Mouse (Mus musculus) central nervous system, embryonic 11.5 days (tissue): ENCODE results near the gene Cntd1. TPM values are rescaled to one million over a fixed set of nuclear protein-coding genes. Genes with fewer than 3 reads are reported as not detected.

Experiments used
- polyA plus RNA-seq: library from polyadenylated mRNA; depleted of rRNA; stranded (reverse); fragments of >200 nt; gene quantifications from 2 replicates; pipeline ENCODE4 v1.2.3, GENCODE M21; 2012; rRNA removed

The Cntd1 gene
- 1.1 and 1.8 TPM in 2 replicates for polyA plus RNA-seq

DNA sequence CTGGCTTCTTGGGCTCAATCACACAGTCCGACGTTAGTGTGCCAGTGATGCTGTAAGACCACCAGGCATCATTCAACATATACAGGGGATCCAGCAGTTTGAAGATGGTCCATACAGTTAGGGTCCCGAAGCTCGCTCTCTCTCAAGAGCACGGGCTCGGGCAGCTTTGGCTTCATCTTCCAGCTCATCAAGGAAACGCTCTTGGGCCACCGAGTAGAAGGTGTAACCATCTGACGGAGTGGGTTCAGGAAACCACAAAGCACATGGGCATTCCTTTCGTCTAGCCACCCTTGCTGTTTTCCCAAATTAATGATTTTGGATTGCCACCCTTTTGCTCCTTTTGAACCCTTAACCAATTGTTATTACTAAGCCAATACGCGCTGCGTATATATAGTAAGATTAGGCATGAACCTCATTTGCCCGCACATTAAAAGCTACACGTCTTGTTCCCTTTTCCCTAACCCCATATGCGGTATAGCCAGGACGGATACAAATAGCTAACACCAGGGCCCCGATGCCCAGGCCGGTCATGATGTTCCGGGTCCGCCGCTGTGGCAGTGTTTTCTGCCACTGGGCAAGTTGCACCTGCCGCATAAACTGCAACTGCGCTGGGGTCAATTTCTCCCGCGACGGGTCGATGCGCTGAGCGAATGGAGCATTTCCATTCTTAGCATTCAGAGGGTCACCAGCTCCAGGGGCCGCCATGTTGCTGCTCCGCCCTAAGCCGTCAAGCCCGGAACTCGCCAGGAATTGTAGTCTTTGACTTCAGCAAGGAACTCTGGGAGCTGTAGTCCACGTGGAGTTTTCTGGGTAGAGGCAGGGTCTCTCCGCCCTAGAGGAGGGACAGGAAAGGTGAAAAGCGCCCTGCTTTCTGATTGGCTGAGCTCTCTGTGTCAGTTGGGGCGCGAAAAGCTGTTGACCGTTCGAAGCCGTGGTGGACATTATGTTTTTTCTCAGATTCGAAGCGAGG lies at the start of gene Cntd1, which contains the start of gene Coa3:
Gene Cntd1, plus strand, starts transcription at position 790 of the 970 bp plus-strand sequence.
Gene Coa3, minus strand, starts transcription at position 892 of the 970 bp plus-strand sequence.

DNA sequence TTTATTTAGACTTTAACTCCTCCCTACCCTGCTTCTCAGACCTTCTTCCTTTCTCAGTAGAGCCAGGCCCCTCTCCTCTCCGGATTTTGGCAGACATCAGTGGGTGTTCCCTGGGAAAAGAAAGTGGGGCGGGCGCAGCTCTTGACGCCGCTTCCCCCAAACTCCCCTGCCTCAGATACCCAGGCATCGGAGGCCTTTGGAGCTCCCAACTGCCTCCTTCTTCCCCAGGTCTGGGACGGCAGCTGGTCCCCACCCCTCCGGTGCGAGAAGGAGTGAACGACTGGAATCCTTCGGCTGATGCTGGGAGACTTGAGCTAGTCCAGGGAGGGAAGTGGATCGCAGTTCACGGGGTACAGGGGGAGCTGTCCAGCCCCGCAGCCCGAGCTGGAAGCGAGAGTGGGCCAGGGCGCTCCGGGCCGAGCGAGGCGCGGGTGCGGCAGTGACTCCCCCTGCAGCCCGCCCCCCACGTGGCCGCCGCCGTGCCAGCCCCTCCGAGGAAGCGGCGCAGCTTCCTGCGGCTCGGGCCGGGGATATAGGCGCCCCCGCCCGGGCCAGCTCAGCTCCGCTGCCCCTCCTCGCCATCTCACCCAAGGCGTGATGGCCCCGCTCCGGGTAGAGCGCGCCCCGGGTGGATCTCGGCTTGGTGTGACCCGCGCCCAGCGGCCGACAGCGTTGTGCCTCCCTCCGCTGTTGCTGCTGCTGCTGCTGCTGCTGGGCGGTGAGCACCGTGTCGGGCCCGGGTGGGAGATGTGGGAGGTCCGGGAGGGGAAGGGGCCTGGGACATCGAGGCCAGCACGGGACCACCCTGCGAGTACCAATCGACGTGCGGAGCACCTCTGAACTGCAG lies 32.7 kb upstream of the Cntd1 start, which contains the start of gene Ramp2:
Gene Ramp2, plus strand, starts transcription at position 174 of the 847 bp plus-strand sequence.

DNA sequence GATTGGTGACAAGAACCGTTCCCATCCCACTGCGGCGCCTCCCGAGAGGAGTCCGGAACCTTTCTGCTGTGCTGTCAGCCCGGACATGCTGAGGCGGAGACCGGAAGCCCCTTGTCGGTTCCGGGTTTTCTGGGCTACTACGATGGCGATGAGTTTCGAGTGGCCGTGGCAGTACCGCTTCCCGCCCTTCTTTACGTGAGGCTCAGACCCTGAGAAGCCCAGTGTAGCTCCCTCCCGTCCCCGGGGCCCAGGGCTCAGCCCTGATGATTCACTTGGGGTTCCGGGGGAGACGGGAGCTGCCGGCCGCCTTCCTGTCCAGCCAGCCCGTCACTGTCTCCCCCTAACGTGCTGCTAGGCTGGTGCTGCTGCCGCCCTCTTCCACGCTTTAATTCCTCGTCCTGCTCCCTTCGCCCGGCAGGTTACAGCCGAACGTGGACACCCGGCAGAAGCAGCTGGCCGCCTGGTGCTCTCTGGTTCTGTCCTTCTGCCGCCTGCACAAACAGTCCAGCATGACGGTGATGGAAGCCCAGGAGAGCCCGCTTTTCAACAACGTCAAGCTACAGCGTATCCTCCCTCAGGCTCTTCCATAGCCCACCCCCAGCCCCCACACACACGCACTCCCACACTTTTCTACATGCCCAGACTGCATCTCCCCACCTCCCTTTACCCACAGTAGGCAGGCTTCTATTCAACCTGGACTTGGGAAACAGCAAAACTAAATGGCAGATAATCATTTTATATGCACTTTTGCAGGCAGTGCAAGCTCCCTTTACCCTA lies 25.0 kb upstream of the Cntd1 start, which contains the start of gene Vps25:
Gene Vps25, plus strand, starts transcription at position 95 of the 777 bp plus-strand sequence.

DNA sequence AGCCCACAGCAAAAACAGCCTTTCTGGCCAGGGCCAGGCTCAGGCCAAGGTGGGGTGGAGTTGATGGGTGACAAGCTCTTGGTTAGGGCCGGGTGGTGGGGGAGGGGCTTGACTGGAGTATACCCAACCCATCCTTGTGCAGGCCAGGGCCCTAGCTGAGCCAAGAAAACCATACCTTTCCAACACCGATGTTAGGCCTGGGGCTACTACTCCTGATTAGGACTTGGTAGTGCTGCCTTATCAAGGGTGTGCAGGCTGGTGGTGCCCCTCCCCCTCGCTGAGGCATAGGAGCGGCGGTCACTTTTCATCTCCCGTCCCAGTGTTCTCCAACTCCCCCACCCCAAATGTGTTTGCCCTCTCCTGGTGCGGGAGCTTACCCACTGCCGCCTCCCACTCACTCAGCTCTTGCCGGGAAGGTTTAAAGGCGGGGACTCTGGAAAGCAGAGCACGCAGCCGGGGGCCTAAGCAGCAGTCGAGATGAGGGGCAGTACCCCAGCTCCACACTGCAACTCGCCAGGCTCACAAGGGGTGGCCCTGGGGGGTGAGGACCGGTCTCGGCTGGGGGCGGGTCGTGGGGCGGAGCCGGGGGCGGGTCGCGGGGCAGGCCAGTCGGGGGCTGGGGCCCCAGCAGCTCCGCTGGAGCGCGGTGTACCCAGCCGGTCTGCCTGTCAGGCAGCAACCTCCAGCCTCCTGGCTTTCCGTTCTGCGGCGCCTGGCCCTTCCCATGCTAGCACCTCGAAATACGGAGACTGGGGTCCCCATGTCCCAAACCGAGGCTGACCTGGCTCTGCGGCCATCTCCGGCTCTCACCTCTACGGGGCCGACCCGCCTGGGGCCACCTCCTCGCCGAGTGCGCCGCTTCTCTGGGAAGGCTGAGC lies 18.6 kb upstream of the Cntd1 start, which contains the start of gene Wnk4:
Gene Wnk4, plus strand, starts transcription at position 620 of the 878 bp plus-strand sequence.

DNA sequence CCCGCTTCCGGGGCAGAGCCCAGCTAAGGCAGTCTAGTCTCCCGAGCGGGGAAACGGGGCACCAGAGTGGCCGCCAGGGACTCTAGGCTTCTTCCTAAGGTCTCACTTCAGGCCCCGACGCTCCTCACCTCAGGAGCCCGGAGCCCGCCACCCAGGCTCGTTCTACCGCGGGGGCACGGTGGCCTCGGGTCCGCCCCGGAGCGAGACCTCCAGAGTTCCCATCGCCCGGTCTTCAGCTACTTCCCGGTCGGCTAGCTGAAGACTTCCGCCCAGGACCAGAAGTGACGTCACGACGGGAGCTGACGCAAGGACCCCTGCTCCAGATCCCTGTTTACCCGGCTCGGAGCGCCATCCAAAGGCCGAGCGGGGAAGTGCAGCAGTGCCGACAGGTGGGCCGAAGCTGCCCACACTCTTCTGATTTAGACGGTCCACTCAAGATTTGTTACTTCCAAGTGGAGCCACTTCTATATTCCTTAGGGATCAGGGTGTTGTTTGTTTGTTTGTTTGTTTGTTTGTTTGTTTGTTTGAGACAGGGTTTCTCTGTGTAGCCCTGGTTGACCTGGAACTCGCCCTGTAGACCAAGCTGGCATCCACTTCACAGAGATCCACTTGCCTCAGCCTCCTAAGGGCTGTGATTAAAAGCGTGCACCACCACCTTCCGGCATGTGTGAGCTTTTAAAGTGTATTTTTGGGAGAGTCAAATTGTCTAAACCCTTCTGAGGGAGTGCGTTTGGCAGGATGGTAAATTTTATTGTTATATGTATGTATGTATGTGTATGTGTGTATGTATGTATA lies 23.4 kb downstream of the Cntd1 start, which contains the start of gene Becn1:
Gene Becn1, minus strand, starts transcription at position 283 of the 795 bp plus-strand sequence.

DNA sequence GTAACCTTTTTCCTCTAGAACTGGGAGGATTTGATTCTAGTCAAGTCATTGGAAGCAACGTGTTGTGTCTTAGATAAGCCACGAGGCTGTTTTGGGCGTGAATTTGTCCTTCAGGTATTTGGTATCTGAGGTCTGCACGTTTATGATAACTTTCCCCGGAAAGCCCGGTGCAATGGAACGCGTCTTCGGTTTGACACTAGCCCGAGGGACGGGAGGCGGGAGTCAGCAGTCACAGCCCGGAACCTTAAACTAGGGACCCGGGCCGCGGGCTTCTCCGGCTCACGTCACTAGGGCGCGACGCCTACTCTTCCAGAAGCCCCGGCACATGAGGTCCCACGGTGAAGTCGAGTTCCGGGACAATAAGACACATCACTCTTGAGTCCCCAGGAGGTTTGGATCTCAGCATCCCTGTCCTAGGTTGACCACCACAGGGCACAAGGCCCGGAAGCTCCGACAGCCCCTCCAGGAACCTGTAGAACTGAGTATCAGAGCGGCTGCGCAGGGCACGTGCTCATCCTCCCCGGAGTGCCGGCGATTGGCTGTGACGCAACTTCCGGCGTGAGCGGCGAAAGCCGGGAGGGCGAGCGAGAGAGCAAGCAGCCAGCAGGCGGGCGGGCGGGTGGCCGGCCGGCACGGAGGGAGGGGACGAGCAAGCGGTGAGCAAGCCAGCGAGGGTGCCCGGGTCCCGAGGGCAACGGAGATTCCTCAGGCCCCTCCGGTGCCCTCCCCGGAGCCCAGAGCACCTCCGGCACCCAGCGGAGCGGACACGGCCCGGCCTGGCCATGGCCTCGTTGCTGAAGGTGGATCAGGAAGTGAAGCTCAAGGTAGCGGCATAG lies 37.1 kb downstream of the Cntd1 start, which contains the start of gene Psme3:
Gene Psme3, plus strand, starts transcription at position 549 of the 836 bp plus-strand sequence.

DNA sequence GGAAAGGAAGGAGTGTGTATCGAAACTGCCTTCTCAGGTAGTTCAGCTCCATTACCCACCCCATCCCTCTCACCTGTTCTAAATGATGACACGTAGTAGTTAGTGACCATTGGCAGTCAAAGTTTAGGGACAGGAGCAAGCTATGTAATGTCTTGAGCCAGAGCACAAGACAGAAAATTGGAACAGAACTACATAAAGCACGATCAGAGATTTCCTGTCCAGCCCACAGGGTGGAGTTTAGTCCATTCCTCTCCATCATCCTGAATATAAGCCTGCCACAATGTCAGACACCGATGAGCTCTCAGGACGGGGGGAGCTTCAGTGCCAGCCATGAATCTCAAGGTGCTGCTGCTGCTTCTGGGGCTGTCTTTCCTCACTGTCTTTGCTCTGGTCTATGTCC lies 46.0 kb downstream of the Cntd1 start, which contains the start of gene Aoc2:
Gene Aoc2, plus strand, starts transcription at position 301 of the 400 bp plus-strand sequence.

DNA sequence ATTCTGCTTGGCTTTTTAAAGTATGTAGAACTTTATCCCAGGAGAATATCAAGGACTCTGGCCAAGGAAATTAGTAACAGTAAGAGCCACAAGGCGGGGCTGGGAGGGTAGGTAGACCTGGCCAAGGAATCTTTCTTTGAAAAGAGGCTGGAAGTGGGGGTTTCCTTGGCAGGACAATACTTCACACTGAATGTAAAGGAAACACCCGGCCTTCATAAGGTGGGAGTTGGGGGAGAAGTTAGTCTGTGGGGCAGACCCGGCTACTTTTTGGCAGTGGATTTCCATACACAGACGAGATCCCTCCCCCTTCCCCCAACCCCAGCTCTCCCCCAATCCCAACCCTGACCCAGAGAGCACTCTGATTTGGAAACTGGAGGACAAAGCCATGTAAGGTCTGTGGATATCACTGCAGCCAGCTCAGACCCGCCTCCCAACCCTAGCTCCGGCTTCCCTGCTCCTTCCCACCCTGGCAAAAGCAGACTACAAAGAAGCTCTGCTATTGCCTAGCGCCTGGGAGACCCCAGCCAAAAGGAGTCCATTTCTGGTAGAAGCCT lies 51.6 kb downstream of the Cntd1 start, which contains the start of gene Aoc3:
Gene Aoc3, plus strand, starts transcription at position 235 of the 554 bp plus-strand sequence.

Other genes starting within 250 kb of the Cntd1 start
- gene Naglu, start 209.0 kb upstream of the Cntd1 start, polyA plus RNA-seq: 6.2 and 7.2 TPM in 2 replicates
- 0.30 and 0.55 TPM in 2 replicates for gene Hsd17b1, start 200.6 kb upstream of the Cntd1 start, polyA plus RNA-seq
- 46.4 and 49.7 TPM in 2 replicates for gene Coasy, start 196.4 kb upstream of the Cntd1 start, polyA plus RNA-seq
- 24.2 and 37.5 TPM in 2 replicates for gene Mlx, start 191.7 kb upstream of the Cntd1 start, polyA plus RNA-seq
- 50.1 and 54.5 TPM in 2 replicates for gene Psmc3ip, start 183.6 kb upstream of the Cntd1 start, polyA plus RNA-seq
- 39.1 and 53.7 TPM in 2 replicates for gene Retreg3, start 159.1 kb upstream of the Cntd1 start, polyA plus RNA-seq
- gene Tubg1, start 159.1 kb upstream of the Cntd1 start, polyA plus RNA-seq: 23.1 and 35.8 TPM in 2 replicates
- gene Tubg2, start 123.1 kb upstream of the Cntd1 start, polyA plus RNA-seq: 2.4 and 4.7 TPM in 2 replicates
- 0.77 and 1.3 TPM in 2 replicates for gene Cntnap1, start 108.5 kb upstream of the Cntd1 start, polyA plus RNA-seq
- gene Plekhh3, start 107.7 kb upstream of the Cntd1 start, polyA plus RNA-seq: 8.0 and 10.1 TPM in 2 replicates
- gene Ccr10, start 103.6 kb upstream of the Cntd1 start, polyA plus RNA-seq: not detected in 2 replicates
- gene Ezh1, start 52.5 kb upstream of the Cntd1 start, polyA plus RNA-seq: 11.1 and 20.0 TPM in 2 replicates
- gene Ramp2, start 33.0 kb upstream of the Cntd1 start, polyA plus RNA-seq: 41.2 and 53.6 TPM in 2 replicates
- 46.6 and 64.9 TPM in 2 replicates for gene Vps25, start 25.3 kb upstream of the Cntd1 start, polyA plus RNA-seq
- gene Wnk4, start 18.4 kb upstream of the Cntd1 start, polyA plus RNA-seq: 7.6 and 8.6 TPM in 2 replicates
- gene Coa3, start 102 bp downstream of the Cntd1 start, polyA plus RNA-seq: 93.9 and 163 TPM in 2 replicates
- 115 and 433 TPM in 2 replicates for gene Becn1, start 23.3 kb downstream of the Cntd1 start, polyA plus RNA-seq
- gene Psme3, start 37.2 kb downstream of the Cntd1 start, polyA plus RNA-seq: 101 and 138 TPM in 2 replicates
- 8.2 and 8.5 TPM in 2 replicates for gene Aoc2, start 46.1 kb downstream of the Cntd1 start, polyA plus RNA-seq
- 0.22 and 0.24 TPM in 2 replicates for gene Aoc3, start 51.6 kb downstream of the Cntd1 start, polyA plus RNA-seq
- not detected in 2 replicates for gene G6pc, start 88.5 kb downstream of the Cntd1 start, polyA plus RNA-seq
- 59.2 and 85.3 TPM in 2 replicates for gene Aarsd1, start 138.6 kb downstream of the Cntd1 start, polyA plus RNA-seq
- 3.7 and 5.7 TPM in 2 replicates for gene Gm27029, start 145.8 kb downstream of the Cntd1 start, polyA plus RNA-seq
- 18.1 and 22.8 TPM in 2 replicates for gene Rundc1, start 146.1 kb downstream of the Cntd1 start, polyA plus RNA-seq
- gene Ptges3l, start 146.3 kb downstream of the Cntd1 start, polyA plus RNA-seq: 6.3 and 9.9 TPM in 2 replicates
- gene Rpl27, start 163.3 kb downstream of the Cntd1 start, polyA plus RNA-seq: 657 and 1,364 TPM in 2 replicates
- gene Ifi35, start 169.4 kb downstream of the Cntd1 start, polyA plus RNA-seq: 4.4 and 4.6 TPM in 2 replicates
- gene Rnd2, start 186.0 kb downstream of the Cntd1 start, polyA plus RNA-seq: 95.7 and 130 TPM in 2 replicates
- 63.1 and 63.6 TPM in 2 replicates for gene Vat1, start 187.2 kb downstream of the Cntd1 start, polyA plus RNA-seq